In genomic region chr5:88602030-88602429, GRCm38 (mm10) we compare ENCODE assay signal across 21 mouse cellular contexts. TPM values are rescaled to one million over a fixed set of nuclear protein-coding genes. Genes with fewer than 3 reads are reported as not detected.
DNase-seq lines count a peak whose midpoint lies in the region; ATAC-seq and TF ChIP-seq lines count a peak whose summit lies in the region.
"Had no signal": no experiment of that assay in that cellular context is flagged by ENCODE, and none has a peak within 500 bp of the region (broad histone marks: within the 10 kb centered on the region; RNA-seq: fewer than 3 reads in every experiment).

No protein-coding gene starts in this region.

- DNase-seq in liver, adult 2 months (ENCODE audit: extremely low read depth, low read depth, low spot score): peak; percentile 81
- no peak for DNase-seq in liver, embryonic 11.5 days (ENCODE audit: low spot score)
- no peak for DNase-seq in liver
- DNase-seq in liver, postnatal 0 days: no peak
- DNase-seq: adrenal gland, adult 2 months; adrenal gland, adult 8-10 months; adrenal gland, postnatal 10 days; adrenal gland, postnatal 14 days; adrenal gland, postnatal 25 days; adrenal gland, postnatal 36 days; B cell, adult 2 months; cerebellum, adult 11 months; cerebellum, adult 11-12 months; cerebellum, adult 18-20 months had no signal

- no peak overlapping the region for H3K4me2 ChIP-seq in liver, embryonic 11.5 days
- no peak overlapping the region for H3K4me2 ChIP-seq in liver, embryonic 16.5 days (ENCODE audit: low read depth, low read length)
- H3K4me2 ChIP-seq in liver, postnatal 0 days (ENCODE audit: low read depth, low read length): no peak overlapping the region; the same call in 1 of the 2 replicates
- no peak overlapping the region for H3K4me2 ChIP-seq in liver, embryonic 12.5 days

- no peak; the same call in 1 of the 2 replicates for ATAC-seq in liver, embryonic 11.5 days (replicated peaks; ENCODE audit: low FRiP score)
- ATAC-seq in liver, embryonic 16.5 days (ENCODE audit: low read depth): 0 out of 2 replicates have a peak, but pooled peaks have one; percentile 54
- peak; percentile 55; the same call in 1 of the 2 replicates for ATAC-seq in liver, postnatal 0 days
- ATAC-seq in liver, embryonic 12.5 days: no peak
- ATAC-seq: activated CD4-positive, CD25-positive, alpha-beta regulatory T cell, adult 4 months; CD4-positive, CD25-positive, alpha-beta regulatory T cell, adult 4 months; Patski had no signal

- peaks cover 37% of the 10 kb centered on the region for H3K79me2 ChIP-seq in liver, adult 2 months (ENCODE audit: control insufficient read depth, insufficient read depth, low read length)

- H3K4me3 ChIP-seq in liver, adult 2 months (ENCODE audit: insufficient read depth, low read depth, low read length): no peak overlapping the region
- no peak overlapping the region for H3K4me3 ChIP-seq in liver, embryonic 11.5 days (ENCODE audit: low read depth, low read length)
- no peak overlapping the region for H3K4me3 ChIP-seq in liver, embryonic 16.5 days (ENCODE audit: low read depth, low read length)
- H3K4me3 ChIP-seq in liver, postnatal 0 days (ENCODE audit: low read depth, low read length): no peak overlapping the region
- H3K4me3 ChIP-seq in liver, embryonic 12.5 days: no peak overlapping the region

- peak overlapping the region; percentile 24; the same call in 1 of the 2 replicates for H3K27ac ChIP-seq in liver, adult 2 months (replicated peaks; ENCODE audit: insufficient read depth, low read depth, low read length)
- H3K27ac ChIP-seq in liver, embryonic 11.5 days (ENCODE audit: low read depth, low read length): no peak overlapping the region
- no peak overlapping the region for H3K27ac ChIP-seq in liver, embryonic 16.5 days (ENCODE audit: low read length)
- 0 out of 2 replicates have a peak overlapping the region, but pooled peaks have one; percentile 22 for H3K27ac ChIP-seq in liver, postnatal 0 days (ENCODE audit: low read depth)
- H3K27ac ChIP-seq in liver, embryonic 12.5 days: no peak overlapping the region

- no peak for TF ChIP-seq CTCF in liver, adult 2 months (IDR thresholded peaks at IDR 0.05; ENCODE audit: low read depth, low read length)
- no peak for TF ChIP-seq CTCF in liver, postnatal 0 days (IDR thresholded peaks at IDR 0.05; ENCODE audit: low read depth)

- TF ChIP-seq POLR2A in liver, adult 2 months (IDR thresholded peaks at IDR 0.05; ENCODE audit: extremely low read depth, insufficient read depth, low read length): no peak

- no peak for TF ChIP-seq EP300 in liver, postnatal 0 days (IDR thresholded peaks at IDR 0.05; ENCODE audit: low read depth)

- H3K27me3 ChIP-seq in liver, adult 2 months (ENCODE audit: control insufficient read depth, insufficient read depth, low read length): no peaks in the 10 kb centered on the region
- no peaks in the 10 kb centered on the region for H3K27me3 ChIP-seq in liver, embryonic 11.5 days (replicated peaks; ENCODE audit: control insufficient read depth, insufficient read depth, low read length)
- no peaks in the 10 kb centered on the region for H3K27me3 ChIP-seq in liver, embryonic 16.5 days (ENCODE audit: control insufficient read depth, insufficient read depth, low read depth, low read length)
- no peaks in the 10 kb centered on the region for H3K27me3 ChIP-seq in liver, postnatal 0 days (ENCODE audit: insufficient read depth, low read length)
- no peaks in the 10 kb centered on the region for H3K27me3 ChIP-seq in liver, embryonic 12.5 days (replicated peaks)
- H3K27me3 ChIP-seq: CH12.LX, Patski had no signal

- H3K36me3 ChIP-seq in liver, adult 2 months (ENCODE audit: control insufficient read depth, insufficient read depth, low read length): no peaks in the 10 kb centered on the region; the same call in none of the 2 replicates
- no peaks in the 10 kb centered on the region for H3K36me3 ChIP-seq in liver, embryonic 11.5 days (ENCODE audit: control insufficient read depth, insufficient read depth, low read length)
- no peaks in the 10 kb centered on the region for H3K36me3 ChIP-seq in liver, embryonic 16.5 days (ENCODE audit: control insufficient read depth, insufficient read depth)
- H3K36me3 ChIP-seq in liver, postnatal 0 days (replicated peaks; ENCODE audit: insufficient read depth, low read length): no peaks in the 10 kb centered on the region
- peaks cover 2% of the 10 kb centered on the region; the same call in 1 of the 2 replicates for H3K36me3 ChIP-seq in liver, embryonic 12.5 days
- H3K36me3 ChIP-seq: G1E had no signal

- WGBS in liver, adult 2 months: 21% methylated on average over 2 of the region's 2 CpGs
- 68% methylated on average over 2 of the region's 2 CpGs for WGBS in liver, embryonic 11.5 days
- 56% methylated on average over 2 of the region's 2 CpGs for WGBS in liver, embryonic 16.5 days (ENCODE audit: insufficient replicate concordance)
- WGBS in liver, postnatal 0 days (ENCODE audit: insufficient replicate concordance): 63% methylated on average over 2 of the region's 2 CpGs
- WGBS in liver, embryonic 12.5 days (ENCODE audit: insufficient replicate concordance): 62% methylated on average over 2 of the region's 2 CpGs

- H3K9me3 ChIP-seq in liver, embryonic 11.5 days (ENCODE audit: control insufficient read depth, low read length): no peaks in the 10 kb centered on the region
- H3K9me3 ChIP-seq in liver, embryonic 16.5 days (replicated peaks; ENCODE audit: control insufficient read depth, low read length): no peaks in the 10 kb centered on the region
- H3K9me3 ChIP-seq in liver, postnatal 0 days (ENCODE audit: low read length): no peaks in the 10 kb centered on the region
- no peaks in the 10 kb centered on the region for H3K9me3 ChIP-seq in liver, embryonic 12.5 days (replicated peaks)
- H3K9me3 ChIP-seq: G1E had no signal

- H3K9ac ChIP-seq in liver, adult 2 months (ENCODE audit: low read depth, low read length): no peak overlapping the region
- no peak overlapping the region for H3K9ac ChIP-seq in liver, embryonic 11.5 days (ENCODE audit: low read depth, low read length)
- H3K9ac ChIP-seq in liver, embryonic 16.5 days (ENCODE audit: low read depth, low read length): no peak overlapping the region
- no peak overlapping the region for H3K9ac ChIP-seq in liver, postnatal 0 days (replicated peaks)
- H3K9ac ChIP-seq in liver, embryonic 12.5 days: no peak overlapping the region

- peaks cover 20% of the 10 kb centered on the region for H3K4me1 ChIP-seq in liver, adult 2 months (ENCODE audit: control insufficient read depth, insufficient read depth, low read length)
- no peaks in the 10 kb centered on the region for H3K4me1 ChIP-seq in liver, embryonic 11.5 days (replicated peaks; ENCODE audit: control insufficient read depth, insufficient read depth, low read length)
- no peaks in the 10 kb centered on the region for H3K4me1 ChIP-seq in liver, embryonic 16.5 days (ENCODE audit: control insufficient read depth, low read depth, low read length)
- 0 out of 2 replicates have a peak, but pooled peaks cover 2% of the 10 kb centered on the region for H3K4me1 ChIP-seq in liver, postnatal 0 days (ENCODE audit: insufficient read depth)
- H3K4me1 ChIP-seq in liver, embryonic 12.5 days: no peaks in the 10 kb centered on the region

RNA-seq across cellular contexts. Expression of gene Rufy3, which starts 37.2 kb away (rescaled TPM):
- total RNA-seq in liver, adult 2 months (2014; rRNA removed): 27.9 and 31.6 TPM in 2 replicates
- 7.6 and 9.7 TPM in 2 replicates for polyA plus RNA-seq in liver, adult 2 months (2012; rRNA removed)
- 9.1 and 10.7 TPM in 2 replicates for polyA plus RNA-seq in liver, embryonic 11.5 days (2014; fragmentation: Nextera tagmentation; extraction: Ambion mirVana)
- polyA plus RNA-seq in liver, embryonic 16.5 days (2015; fragmentation: Nextera tagmentation; extraction: Ambion mirVana): 4.7 and 5.1 TPM in 2 replicates
- 6.8 and 7.0 TPM in 2 replicates for polyA plus RNA-seq in liver, postnatal 0 days (2015; fragmentation: Nextera tagmentation; extraction: Ambion mirVana)
- 7.5 and 7.9 TPM in 2 replicates for polyA plus RNA-seq in liver, embryonic 12.5 days (2016; fragmentation: Nextera tagmentation; extraction: Ambion mirVana)

RNA-seq across cellular contexts. Expression of gene Utp3, which starts 47.8 kb away (rescaled TPM):
- 16.5 and 20.0 TPM in 2 replicates for total RNA-seq in liver, adult 2 months (2014; rRNA removed)
- 7.4 and 7.9 TPM in 2 replicates for polyA plus RNA-seq in liver, adult 2 months (2012; rRNA removed)
- polyA plus RNA-seq in liver, embryonic 11.5 days (2014; fragmentation: Nextera tagmentation; extraction: Ambion mirVana): 74.5 and 77.7 TPM in 2 replicates
- polyA plus RNA-seq in liver, embryonic 16.5 days (2015; fragmentation: Nextera tagmentation; extraction: Ambion mirVana): 25.1 and 27.2 TPM in 2 replicates
- polyA plus RNA-seq in liver, postnatal 0 days (2015; fragmentation: Nextera tagmentation; extraction: Ambion mirVana): 27.2 and 27.6 TPM in 2 replicates
- 51.3 and 52.3 TPM in 2 replicates for polyA plus RNA-seq in liver, embryonic 12.5 days (2016; fragmentation: Nextera tagmentation; extraction: Ambion mirVana)

Comparison
In these comparisons a context has a peak if more than half of its experiments do, and no peak if none do; other contexts are left out.
1. H3K27ac ChIP-seq: peak in liver, adult 2 months (single experiment) and liver, postnatal 0 days (single experiment); none in liver, embryonic 11.5 days (single experiment), liver, embryonic 16.5 days (single experiment) and liver, embryonic 12.5 days (single experiment).
2. ATAC-seq: peak in liver, embryonic 16.5 days (single experiment) and liver, postnatal 0 days (single experiment); none in liver, embryonic 11.5 days (single experiment) and liver, embryonic 12.5 days (single experiment).